10 mouse cellular contexts compared by ENCODE assay signal in genomic region chr5:24778843-24779140, GRCm38 (mm10). TPM values are rescaled to one million over a fixed set of nuclear protein-coding genes. Genes with fewer than 3 reads are reported as not detected.
DNase-seq lines count a peak whose midpoint lies in the region; ATAC-seq and TF ChIP-seq lines count a peak whose summit lies in the region.
"Had no signal": no experiment of that assay in that cellular context is flagged by ENCODE, and none has a peak within 500 bp of the region (broad histone marks: within the 10 kb centered on the region; RNA-seq: fewer than 3 reads in every experiment).

No protein-coding gene starts in this region.

- no peak overlapping the region for H3K4me3 ChIP-seq in heart, embryonic 11.5 days (ENCODE audit: low read depth, low read length)
- H3K4me3 ChIP-seq in stomach, embryonic 14.5 days (ENCODE audit: low read depth, low read length), result no peak overlapping the region
- no peak overlapping the region for H3K4me3 ChIP-seq in stomach, postnatal 0 days (ENCODE audit: low read depth, low read length)
- H3K4me3 ChIP-seq in limb, embryonic 10.5 days, result peak overlapping the region; percentile 14; the same call in 1 of the 2 replicates
- H3K4me3 ChIP-seq in stomach, embryonic 16.5 days (replicated peaks; ENCODE audit: low read length), result no peak overlapping the region

- ATAC-seq in heart, embryonic 11.5 days (replicated peaks; ENCODE audit: insufficient number of reproducible peaks, low FRiP score, low TSS enrichment), result no peak
- no peak for ATAC-seq in stomach, embryonic 14.5 days (ENCODE audit: insufficient number of reproducible peaks, insufficient read depth, low FRiP score, low read depth)
- no peak for ATAC-seq in stomach, postnatal 0 days (ENCODE audit: low FRiP score, low TSS enrichment)
- ATAC-seq in stomach, embryonic 16.5 days (ENCODE audit: insufficient read depth, low FRiP score), result no peak

- no peak for DNase-seq in heart, postnatal 14 days
- no peak for DNase-seq in stomach, postnatal 0 days (ENCODE audit: low spot score)
- DNase-seq in limb, embryonic 10.5 days (ENCODE audit: low spot score), result no peak
- DNase-seq in gastrocnemius, postnatal 36 days, result no peak
- DNase-seq in urinary bladder, postnatal 10 days (ENCODE audit: low spot score), result no peak
- DNase-seq: gastrocnemius, postnatal 10 days; lung, postnatal 14 days had no signal

- H3K27me3 ChIP-seq in heart, embryonic 11.5 days (ENCODE audit: control insufficient read depth, insufficient read depth, low read length), result no peaks in the 10 kb centered on the region
- no peaks in the 10 kb centered on the region for H3K27me3 ChIP-seq in stomach, embryonic 14.5 days (ENCODE audit: control insufficient read depth, insufficient read depth, low read length)
- no peaks in the 10 kb centered on the region for H3K27me3 ChIP-seq in stomach, postnatal 0 days (ENCODE audit: control insufficient read depth, insufficient read depth, low read length)
- peaks cover 21% of the 10 kb centered on the region for H3K27me3 ChIP-seq in limb, embryonic 10.5 days (ENCODE audit: low read depth, poor library complexity, severe bottlenecking)
- H3K27me3 ChIP-seq in stomach, embryonic 16.5 days (ENCODE audit: control insufficient read depth, insufficient read depth, low read length), result no peaks in the 10 kb centered on the region

- TF ChIP-seq CTCF in stomach, postnatal 0 days (IDR thresholded peaks at IDR 0.05; ENCODE audit: low read depth), result no peak

- peak overlapping the region; percentile 43 for H3K4me2 ChIP-seq in heart, embryonic 11.5 days
- H3K4me2 ChIP-seq in stomach, embryonic 14.5 days (replicated peaks; ENCODE audit: low read depth, low read length), result 0 out of 2 replicates have a peak overlapping the region, but pooled peaks have one; percentile 3
- no peak overlapping the region for H3K4me2 ChIP-seq in stomach, postnatal 0 days (replicated peaks; ENCODE audit: low read depth)
- 0 out of 2 replicates have a peak overlapping the region, but pooled peaks have one; percentile 12 for H3K4me2 ChIP-seq in stomach, embryonic 16.5 days (ENCODE audit: low read depth, low read length)

- no peak for TF ChIP-seq EP300 in stomach, postnatal 0 days (optimal IDR thresholded peaks at IDR 0.05)

- H3K4me1 ChIP-seq in heart, embryonic 11.5 days (ENCODE audit: control insufficient read depth, insufficient read depth, low read length), result peaks cover 12% of the 10 kb centered on the region; the same call in 1 of the 2 replicates
- H3K4me1 ChIP-seq in stomach, embryonic 14.5 days (ENCODE audit: control insufficient read depth, insufficient read depth, low read length), result no peaks in the 10 kb centered on the region
- H3K4me1 ChIP-seq in stomach, postnatal 0 days (replicated peaks; ENCODE audit: control insufficient read depth, insufficient read depth), result no peaks in the 10 kb centered on the region
- peaks cover 7% of the 10 kb centered on the region for H3K4me1 ChIP-seq in limb, embryonic 10.5 days
- 0 out of 2 replicates have a peak, but pooled peaks cover 3% of the 10 kb centered on the region for H3K4me1 ChIP-seq in stomach, embryonic 16.5 days (ENCODE audit: control insufficient read depth, insufficient read depth, low read length)

- intact Hi-C loops in heart, postnatal 14 days (cut with DNase I), result loop anchor here (1.0 kb wide), 1 partner anchor 27 kb away; no protein-coding TSS in a partner anchor
- intact Hi-C loops in gastrocnemius, postnatal 36 days (cut with DNase I), result loop anchor here (2.0 kb wide), 1 partner anchor 104 kb away; no protein-coding TSS in a partner anchor

- peak overlapping the region; percentile 31; the same call in 1 of the 2 replicates for H3K9ac ChIP-seq in heart, embryonic 11.5 days (ENCODE audit: low read depth, low read length)
- H3K9ac ChIP-seq in stomach, embryonic 14.5 days (replicated peaks; ENCODE audit: low read depth, low read length), result no peak overlapping the region
- H3K9ac ChIP-seq in stomach, postnatal 0 days (ENCODE audit: low read length), result no peak overlapping the region
- no peak overlapping the region for H3K9ac ChIP-seq in stomach, embryonic 16.5 days (ENCODE audit: low read length)

- WGBS in heart, embryonic 11.5 days (ENCODE audit: insufficient replicate concordance), result 41% methylated on average over 13 of the region's 13 CpGs
- 47% methylated on average over 13 of the region's 13 CpGs for WGBS in stomach, embryonic 14.5 days
- 57% methylated on average over 13 of the region's 13 CpGs for WGBS in stomach, postnatal 0 days
- WGBS in limb, embryonic 10.5 days, result 43% methylated on average over 13 of the region's 13 CpGs
- 51% methylated on average over 13 of the region's 13 CpGs for WGBS in stomach, embryonic 16.5 days

- H3K27ac ChIP-seq in heart, embryonic 11.5 days (ENCODE audit: low read depth, low read length), result no peak overlapping the region
- H3K27ac ChIP-seq in stomach, embryonic 14.5 days (ENCODE audit: low read length), result no peak overlapping the region
- no peak overlapping the region for H3K27ac ChIP-seq in stomach, postnatal 0 days (replicated peaks)
- no peak overlapping the region for H3K27ac ChIP-seq in limb, embryonic 10.5 days
- H3K27ac ChIP-seq in stomach, embryonic 16.5 days (ENCODE audit: low read length), result no peak overlapping the region

- no peaks in the 10 kb centered on the region for H3K9me3 ChIP-seq in heart, embryonic 11.5 days (replicated peaks; ENCODE audit: control insufficient read depth, low read length)
- H3K9me3 ChIP-seq in stomach, embryonic 14.5 days (ENCODE audit: control insufficient read depth, low read depth, low read length), result no peaks in the 10 kb centered on the region
- H3K9me3 ChIP-seq in stomach, postnatal 0 days (ENCODE audit: control insufficient read depth, low read length), result no peaks in the 10 kb centered on the region
- H3K9me3 ChIP-seq in limb, embryonic 10.5 days (replicated peaks), result no peaks in the 10 kb centered on the region
- H3K9me3 ChIP-seq in stomach, embryonic 16.5 days (replicated peaks; ENCODE audit: control insufficient read depth, low read length), result no peaks in the 10 kb centered on the region

- no peaks in the 10 kb centered on the region for H3K36me3 ChIP-seq in heart, embryonic 11.5 days (ENCODE audit: control insufficient read depth, insufficient read depth, low read length)
- H3K36me3 ChIP-seq in stomach, embryonic 14.5 days (ENCODE audit: control insufficient read depth, insufficient read depth, low read length), result no peaks in the 10 kb centered on the region
- H3K36me3 ChIP-seq in stomach, postnatal 0 days (ENCODE audit: control insufficient read depth, insufficient read depth, low read length), result no peaks in the 10 kb centered on the region
- no peaks in the 10 kb centered on the region for H3K36me3 ChIP-seq in limb, embryonic 10.5 days
- H3K36me3 ChIP-seq in stomach, embryonic 16.5 days (ENCODE audit: control insufficient read depth, insufficient read depth, low read length), result no peaks in the 10 kb centered on the region

RNA-seq across cellular contexts. Expression of gene Crygn, which starts 21.0 kb away (rescaled TPM):
- 2.8 and 3.5 TPM in 2 replicates for polyA plus RNA-seq in heart, embryonic 11.5 days (2014; fragmentation: Nextera tagmentation; extraction: Ambion mirVana)
- total RNA-seq in heart, postnatal 14 days (2021), result 1 to 10 TPM in 1 of 2 experiments, not detected in 1; 2.8 TPM
- 3.1 TPM in 1 of 2 replicates, not detected in the other for polyA plus RNA-seq in stomach, embryonic 14.5 days (2014; fragmentation: Nextera tagmentation; extraction: Ambion mirVana)
- polyA plus RNA-seq in stomach, postnatal 0 days (2015; fragmentation: Nextera tagmentation; extraction: Ambion mirVana), result 2.5 and 3.0 TPM in 2 replicates
- 0.79 and 1.1 TPM in 2 replicates for polyA plus RNA-seq in limb, embryonic 10.5 days (2016; fragmentation: Nextera tagmentation; extraction: Ambion mirVana)
- 2.7 and 2.9 TPM in 2 replicates for polyA plus RNA-seq in stomach, embryonic 16.5 days (2015; fragmentation: Nextera tagmentation; extraction: Ambion mirVana)
- 1 to 10 TPM in 1 of 2 experiments, not detected in 1; 3.2 TPM for total RNA-seq in gastrocnemius, postnatal 36 days (2021)
- total RNA-seq: gastrocnemius, postnatal 10 days had no signal

RNA-seq across cellular contexts. Expression of gene Wdr86, which starts 48.3 kb away (rescaled TPM):
- 11.5 and 13.6 TPM in 2 replicates for polyA plus RNA-seq in heart, embryonic 11.5 days (2014; fragmentation: Nextera tagmentation; extraction: Ambion mirVana)
- total RNA-seq in heart, postnatal 14 days (2021), result 1 to 10 TPM in 1 of 2 experiments, under 1 TPM in 1; 0.78 to 1.0 TPM
- polyA plus RNA-seq in stomach, embryonic 14.5 days (2014; fragmentation: Nextera tagmentation; extraction: Ambion mirVana), result 18.7 and 21.0 TPM in 2 replicates
- polyA plus RNA-seq in stomach, postnatal 0 days (2015; fragmentation: Nextera tagmentation; extraction: Ambion mirVana), result 2.7 and 3.3 TPM in 2 replicates
- polyA plus RNA-seq in limb, embryonic 10.5 days (2016; fragmentation: Nextera tagmentation; extraction: Ambion mirVana), result 28.7 and 41.7 TPM in 2 replicates
- polyA plus RNA-seq in stomach, embryonic 16.5 days (2015; fragmentation: Nextera tagmentation; extraction: Ambion mirVana), result 8.1 TPM in 2 replicates
- total RNA-seq in gastrocnemius, postnatal 36 days (2021), result not detected
